Mouse (Mus musculus) liver, embryonic 12.5 days (tissue): ENCODE measurements around the gene Hhat. TPM values are rescaled to one million over a fixed set of nuclear protein-coding genes. Genes with fewer than 3 reads are reported as not detected.

Experiments used
- ATAC-seq: fragments of 200-750 bp; cut with Nextera tagmentation; 2 replicates; pipeline ENCODE4 v1.8.0; 2017; ENCODE audit warnings: moderate number of reproducible peaks, mild to moderate bottlenecking, moderate library complexity
- H3K27ac ChIP-seq: fragments of 300-500 bp; sonication (generic); 2 replicates; pipeline ENCODE4 v1.5.1; 2016; ENCODE audit warnings: mild to moderate bottlenecking
- H3K27me3 ChIP-seq: fragments of 300-500 bp; sonication (generic); replicated peaks from 2 replicates; pipeline ENCODE4 v1.6.1; 2016; ENCODE audit warnings: mild to moderate bottlenecking, moderate library complexity
- H3K36me3 ChIP-seq: fragments of 300-500 bp; sonication (generic); 2 replicates; pipeline ENCODE4 v1.6.1; 2016; ENCODE audit warnings: mild to moderate bottlenecking, moderate library complexity
- H3K4me1 ChIP-seq: fragments of 300-500 bp; sonication (generic); 2 replicates; pipeline ENCODE4 v1.6.1; 2016
- H3K4me2 ChIP-seq: fragments of 300-500 bp; sonication (generic); 2 replicates; pipeline ENCODE4 v1.6.1; 2016; ENCODE audit warnings: mild to moderate bottlenecking, moderate library complexity
- H3K4me3 ChIP-seq: fragments of 300-500 bp; sonication (generic); 2 replicates; pipeline ENCODE4 v1.5.1; 2016; ENCODE audit warnings: mild to moderate bottlenecking, moderate library complexity
- H3K9ac ChIP-seq: fragments of 300-500 bp; sonication (generic); 2 replicates; pipeline ENCODE4 v1.6.1; 2016; ENCODE audit warnings: mild to moderate bottlenecking, moderate library complexity
- H3K9me3 ChIP-seq: fragments of 300-500 bp; sonication (generic); replicated peaks from 2 replicates; pipeline ENCODE4 v1.6.1; 2016; ENCODE audit warnings: mild to moderate bottlenecking, moderate library complexity
- WGBS: fragments of 180-500 bp; shearing (Covaris S2); methylation state at CpG from one replicate; pipeline ENCODE4 v1.1.7; 2016; ENCODE audit not compliant: insufficient replicate concordance; 5-methylcytosine and 5-hydroxymethylcytosine counted together
- polyA plus RNA-seq: library from polyadenylated mRNA; unstranded; fragments of >200 nt; fragmentation: Nextera tagmentation; extraction: Ambion mirVana; gene quantifications from 2 replicates; pipeline ENCODE4 v1.2.1, GENCODE M21; 2016

The Hhat gene
- polyA plus RNA-seq, 1 experiment from 2014 or later, result 2.1 TPM

DNA sequence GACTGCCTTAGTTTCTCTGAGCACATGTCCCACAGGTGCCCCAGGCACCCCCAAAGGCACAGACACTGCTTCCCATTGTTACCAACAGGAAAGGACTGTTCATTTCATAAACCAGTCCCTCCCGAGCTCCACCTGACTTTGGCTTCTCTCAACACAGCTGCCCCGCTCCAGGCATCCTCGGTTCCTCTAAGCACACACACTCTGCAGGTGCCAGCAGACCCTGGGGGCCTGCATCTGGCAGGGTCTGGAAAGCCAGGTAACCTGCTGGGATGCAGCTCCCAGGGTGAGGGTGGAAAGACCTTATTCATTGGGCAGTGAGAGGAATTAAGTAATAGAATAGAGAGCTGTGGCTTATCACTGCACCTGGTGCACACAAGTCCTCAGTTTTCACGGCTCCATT is 107.4 kb downstream of the Hhat start:
- peaks cover 11% of the 10 kb centered on the region for H3K4me1 ChIP-seq
- no peak overlapping the region for H3K4me2 ChIP-seq
- no peaks in the 10 kb centered on the region for H3K9me3 ChIP-seq
- H3K4me3 ChIP-seq, result no peak overlapping the region
- no peak overlapping the region for H3K27ac ChIP-seq
- no peaks in the 10 kb centered on the region for H3K27me3 ChIP-seq
- ATAC-seq, result no peak
- 60% methylated on average over 4 of the region's 4 CpGs for WGBS
- no peaks in the 10 kb centered on the region for H3K36me3 ChIP-seq
- H3K9ac ChIP-seq, result no peak overlapping the region

DNA sequence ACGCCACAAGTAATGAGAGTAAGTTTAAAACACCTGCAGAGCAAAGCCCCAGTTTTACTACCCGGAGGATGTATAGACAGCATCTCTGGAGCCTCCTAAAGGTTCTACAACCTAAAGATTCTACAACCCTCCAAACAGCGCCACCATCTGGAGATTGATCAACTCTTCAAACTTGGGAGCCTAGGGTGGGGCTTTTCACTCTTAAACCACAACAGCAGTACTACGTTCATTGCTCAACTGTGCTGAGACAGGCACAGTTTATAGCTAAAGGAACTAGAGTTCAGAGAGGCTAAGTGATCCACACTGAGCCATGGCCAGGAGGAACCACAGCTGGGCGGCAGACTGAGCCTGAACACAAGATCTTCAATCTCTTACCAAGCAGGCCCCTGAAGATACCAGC is 107.9 kb downstream of the Hhat start:
- H3K9me3 ChIP-seq, result no peaks in the 10 kb centered on the region
- no peak overlapping the region for H3K27ac ChIP-seq
- WGBS, result 42% methylated on average over 5 of the region's 5 CpGs
- H3K4me3 ChIP-seq, result no peak overlapping the region
- H3K4me1 ChIP-seq, result peaks cover 11% of the 10 kb centered on the region
- H3K36me3 ChIP-seq, result no peaks in the 10 kb centered on the region
- H3K4me2 ChIP-seq, result no peak overlapping the region
- ATAC-seq, result no peak
- no peak overlapping the region for H3K9ac ChIP-seq
- H3K27me3 ChIP-seq, result no peaks in the 10 kb centered on the region

DNA sequence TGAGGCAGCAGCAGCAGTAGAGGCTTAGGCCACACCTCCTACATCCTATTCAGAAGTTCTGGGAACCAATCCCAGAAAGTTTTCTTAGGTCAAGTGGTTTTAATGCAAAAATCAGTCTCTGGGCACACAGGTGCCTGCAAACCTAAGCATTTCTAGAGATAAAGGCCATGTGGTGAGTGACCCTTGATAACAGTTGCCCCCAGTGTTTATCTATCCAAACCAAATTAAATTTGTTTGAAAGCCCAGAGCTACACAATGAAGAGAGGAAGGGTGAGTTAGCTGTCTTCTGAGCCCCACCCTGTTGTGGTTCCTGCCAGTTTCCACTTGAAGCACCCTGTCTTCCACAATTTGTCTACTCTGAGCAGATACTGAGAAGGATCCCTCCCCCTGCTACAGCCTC is 109.4 kb downstream of the Hhat start:
- H3K36me3 ChIP-seq, result no peaks in the 10 kb centered on the region
- H3K4me2 ChIP-seq, result no peak overlapping the region
- no peak overlapping the region for H3K27ac ChIP-seq
- peaks cover 11% of the 10 kb centered on the region for H3K4me1 ChIP-seq
- no peak overlapping the region for H3K4me3 ChIP-seq
- ATAC-seq, result peak; percentile 82
- no peaks in the 10 kb centered on the region for H3K27me3 ChIP-seq
- no peaks in the 10 kb centered on the region for H3K9me3 ChIP-seq
- no peak overlapping the region for H3K9ac ChIP-seq

DNA sequence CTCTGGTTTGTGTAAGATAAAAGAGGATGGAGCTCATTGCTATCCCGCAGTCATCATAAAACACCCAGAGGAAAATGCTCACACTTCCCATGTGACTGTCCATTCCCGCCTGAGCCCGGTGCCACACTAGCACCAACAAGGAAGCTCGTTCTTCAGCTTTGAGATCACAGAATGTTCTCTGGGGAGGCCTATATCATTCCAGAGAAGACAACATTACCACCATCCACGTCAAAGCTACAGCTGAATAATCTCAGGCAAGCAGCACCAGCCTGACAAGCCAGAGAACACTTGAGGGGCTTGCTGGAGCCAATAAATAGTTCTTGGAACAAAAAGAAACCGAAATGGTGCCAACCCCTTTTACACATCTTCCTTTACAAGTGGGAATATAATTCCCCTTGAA is 113.6 kb downstream of the Hhat start:
- H3K4me2 ChIP-seq, result no peak overlapping the region
- 61% methylated on average over 6 of the region's 6 CpGs for WGBS
- H3K27me3 ChIP-seq, result no peaks in the 10 kb centered on the region
- H3K4me1 ChIP-seq, result peaks cover 11% of the 10 kb centered on the region
- H3K27ac ChIP-seq, result no peak overlapping the region
- no peak overlapping the region for H3K9ac ChIP-seq
- H3K36me3 ChIP-seq, result no peaks in the 10 kb centered on the region
- no peaks in the 10 kb centered on the region for H3K9me3 ChIP-seq
- ATAC-seq, result no peak
- H3K4me3 ChIP-seq, result no peak overlapping the region

DNA sequence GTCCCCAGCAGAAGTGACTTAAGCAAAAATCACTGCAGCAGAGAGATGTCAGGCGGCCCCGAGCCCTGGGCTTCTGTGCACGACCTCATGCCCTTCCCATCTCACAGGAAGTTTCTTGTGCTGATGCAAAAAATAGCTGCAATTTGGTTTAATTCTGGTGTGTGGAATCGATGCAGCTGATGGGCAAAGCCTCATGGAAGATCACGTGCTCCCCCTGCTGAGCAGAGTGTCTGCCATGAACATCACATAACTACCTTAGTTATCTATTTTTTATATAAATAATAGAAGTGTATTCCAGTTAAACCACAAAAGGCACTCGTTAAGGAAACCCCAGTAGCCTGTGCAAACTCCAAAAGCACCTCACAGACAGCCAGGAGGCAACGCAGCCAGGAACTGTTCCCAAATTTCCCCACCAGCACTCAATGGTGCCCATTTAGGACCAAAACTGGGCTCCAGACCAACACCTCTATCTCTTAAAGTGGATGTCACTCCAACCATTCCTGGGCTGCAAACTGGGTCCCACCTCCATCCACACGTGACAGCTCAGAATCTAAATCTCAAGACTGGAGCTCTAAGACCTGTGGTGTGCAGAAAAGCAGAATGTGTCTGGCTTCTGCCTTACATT is 118.9 kb downstream of the Hhat start:
- no peak for ATAC-seq
- peaks cover 18% of the 10 kb centered on the region for H3K4me1 ChIP-seq
- 60% methylated on average over 8 of the region's 8 CpGs for WGBS
- H3K4me3 ChIP-seq, result no peak overlapping the region
- H3K9ac ChIP-seq, result no peak overlapping the region
- no peak overlapping the region for H3K4me2 ChIP-seq
- H3K9me3 ChIP-seq, result no peaks in the 10 kb centered on the region
- H3K36me3 ChIP-seq, result no peaks in the 10 kb centered on the region
- no peak overlapping the region for H3K27ac ChIP-seq
- H3K27me3 ChIP-seq, result no peaks in the 10 kb centered on the region

DNA sequence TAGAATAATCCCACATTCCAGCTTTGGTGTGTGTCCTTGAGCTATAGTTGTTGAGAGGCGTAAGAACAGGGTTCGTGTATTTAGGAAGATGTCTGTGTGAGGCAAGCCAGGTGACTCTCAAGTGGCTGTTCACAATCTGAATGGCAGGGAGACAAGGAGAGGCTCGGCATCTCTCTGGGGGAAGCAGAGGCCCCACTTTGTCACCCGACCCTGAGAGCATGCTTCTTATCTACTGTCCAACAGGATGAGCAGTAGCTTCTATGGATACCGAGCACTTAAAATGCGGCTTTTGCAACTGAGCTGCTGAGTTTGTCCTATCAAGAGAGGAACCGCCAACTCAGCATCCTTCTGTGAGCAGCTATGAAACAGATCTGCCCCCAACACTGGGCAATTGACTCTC is 120.4 kb downstream of the Hhat start:
- peak; percentile 67 for ATAC-seq
- Histone ChIP-seq H3K36me3 (no peaks in the 10 kb centered on the region), H3K27me3 (no peaks in the 10 kb centered on the region), H3K4me3 (no peak overlapping the region), H3K9me3 (no peaks in the 10 kb centered on the region), H3K27ac (0 out of 2 replicates have a peak overlapping the region, but pooled peaks have one; percentile 45), H3K4me2 (0 out of 2 replicates have a peak overlapping the region, but pooled peaks have one; percentile 10), H3K9ac (no peak overlapping the region), H3K4me1 (peaks cover 18% of the 10 kb centered on the region)
- WGBS, result 41% methylated on average over 7 of the region's 7 CpGs

DNA sequence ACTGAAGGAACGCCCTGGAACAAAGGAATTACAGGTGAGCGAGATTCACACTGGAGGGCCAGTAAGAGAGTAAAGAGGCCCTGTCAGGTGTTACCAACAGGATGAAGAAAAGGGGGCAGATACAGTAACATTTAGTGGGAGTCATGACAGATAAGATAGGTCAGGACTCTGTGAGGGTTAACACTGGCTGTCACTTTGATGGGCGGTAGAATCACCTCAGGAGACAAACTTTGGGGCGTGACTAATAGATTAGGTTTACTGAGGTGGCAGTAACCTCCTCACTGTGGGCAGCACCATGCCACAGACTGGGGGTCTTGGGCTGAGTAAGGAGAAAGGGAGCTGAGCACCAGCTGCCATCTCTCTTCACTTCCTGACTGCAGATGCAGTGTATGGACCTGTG is 121.0 kb downstream of the Hhat start:
- H3K27ac ChIP-seq, result 0 out of 2 replicates have a peak overlapping the region, but pooled peaks have one; percentile 45
- H3K4me3 ChIP-seq, result no peak overlapping the region
- H3K4me1 ChIP-seq, result peaks cover 18% of the 10 kb centered on the region
- H3K36me3 ChIP-seq, result no peaks in the 10 kb centered on the region
- no peaks in the 10 kb centered on the region for H3K9me3 ChIP-seq
- 0 out of 2 replicates have a peak overlapping the region, but pooled peaks have one; percentile 10 for H3K4me2 ChIP-seq
- whole genome bisulfite sequencing, result 47% methylated on average over 4 of the region's 4 CpGs
- no peak overlapping the region for H3K9ac ChIP-seq
- no peaks in the 10 kb centered on the region for H3K27me3 ChIP-seq
- peak; percentile 75 for ATAC-seq

DNA sequence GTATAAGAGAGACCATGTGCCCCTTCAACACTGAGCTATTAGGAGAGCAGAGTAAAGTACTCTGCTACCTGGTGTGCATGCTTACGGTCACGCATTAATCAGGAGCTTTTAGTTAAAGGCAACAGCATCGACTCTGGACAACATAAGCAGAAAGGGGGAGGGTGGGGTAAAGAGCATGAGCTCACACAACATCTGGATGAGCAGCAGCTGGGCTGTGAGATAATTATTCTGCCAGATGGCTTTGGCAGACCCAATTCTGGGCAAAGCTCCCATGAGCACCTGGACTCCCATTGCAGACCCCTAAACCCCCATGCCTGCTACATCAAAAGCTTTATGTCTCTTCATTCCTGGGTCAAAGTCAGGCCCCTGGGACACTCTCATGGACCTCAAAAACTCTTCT is 121.8 kb downstream of the Hhat start:
- peak; percentile 64 for ATAC-seq
- Histone ChIP-seq H3K36me3 (no peaks in the 10 kb centered on the region), H3K9ac (no peak overlapping the region), H3K27me3 (no peaks in the 10 kb centered on the region), H3K4me2 (no peak overlapping the region), H3K9me3 (no peaks in the 10 kb centered on the region), H3K4me1 (peaks cover 18% of the 10 kb centered on the region), H3K4me3 (no peak overlapping the region), H3K27ac (no peak overlapping the region)
- 66% methylated on average over 3 of the region's 3 CpGs for WGBS

DNA sequence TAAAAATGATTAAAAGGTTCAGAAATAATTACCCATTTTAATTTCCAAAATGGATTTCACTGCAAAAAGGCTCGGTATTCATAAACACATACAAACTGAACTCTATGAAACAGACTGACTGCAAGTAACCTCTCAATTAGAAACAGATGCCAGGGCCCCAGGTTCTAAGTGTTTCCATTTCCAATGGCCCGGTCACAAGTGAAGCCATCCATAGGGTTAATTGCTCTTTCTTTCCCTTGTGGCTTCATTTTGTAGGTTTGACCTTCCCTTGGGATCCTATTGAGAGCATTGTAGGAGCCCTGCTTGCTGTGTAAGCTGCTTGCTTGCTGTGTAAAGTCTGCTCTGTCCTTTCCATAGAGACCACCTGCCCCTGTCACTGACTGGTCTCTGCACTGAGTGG is 123.7 kb downstream of the Hhat start:
- Histone ChIP-seq H3K4me2 (no peak overlapping the region), H3K9ac (no peak overlapping the region), H3K27me3 (no peaks in the 10 kb centered on the region), H3K27ac (no peak overlapping the region), H3K4me3 (no peak overlapping the region), H3K9me3 (no peaks in the 10 kb centered on the region), H3K36me3 (no peaks in the 10 kb centered on the region), H3K4me1 (peaks cover 18% of the 10 kb centered on the region)
- WGBS, result 74% methylated on average over 2 of the region's 2 CpGs
- no peak for ATAC-seq

DNA sequence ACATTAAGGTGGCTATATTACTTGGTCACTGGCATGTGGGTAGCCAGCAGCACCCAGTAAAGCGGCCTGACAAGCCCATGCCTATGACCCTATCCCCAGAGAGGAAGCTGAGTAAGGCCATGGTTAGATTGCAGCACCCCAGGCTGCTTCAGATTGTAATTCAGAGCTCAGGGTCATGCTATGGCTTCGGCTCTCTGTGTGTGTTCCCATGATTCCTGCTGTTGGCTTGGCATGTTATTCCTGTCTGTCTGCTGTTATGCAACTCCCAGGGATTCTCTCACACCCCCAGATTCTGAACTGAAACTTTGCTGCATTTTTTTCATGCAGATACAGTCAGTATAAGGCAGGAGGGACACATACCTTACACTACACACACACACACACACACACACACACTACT is 128.9 kb downstream of the Hhat start:
- 61% methylated on average over 2 of the region's 2 CpGs for WGBS
- Histone ChIP-seq H3K4me2 (no peak overlapping the region), H3K4me3 (no peak overlapping the region), H3K27me3 (no peaks in the 10 kb centered on the region), H3K4me1 (no peaks in the 10 kb centered on the region), H3K27ac (no peak overlapping the region), H3K36me3 (no peaks in the 10 kb centered on the region), H3K9ac (no peak overlapping the region), H3K9me3 (no peaks in the 10 kb centered on the region)
- ATAC-seq, result no peak

DNA sequence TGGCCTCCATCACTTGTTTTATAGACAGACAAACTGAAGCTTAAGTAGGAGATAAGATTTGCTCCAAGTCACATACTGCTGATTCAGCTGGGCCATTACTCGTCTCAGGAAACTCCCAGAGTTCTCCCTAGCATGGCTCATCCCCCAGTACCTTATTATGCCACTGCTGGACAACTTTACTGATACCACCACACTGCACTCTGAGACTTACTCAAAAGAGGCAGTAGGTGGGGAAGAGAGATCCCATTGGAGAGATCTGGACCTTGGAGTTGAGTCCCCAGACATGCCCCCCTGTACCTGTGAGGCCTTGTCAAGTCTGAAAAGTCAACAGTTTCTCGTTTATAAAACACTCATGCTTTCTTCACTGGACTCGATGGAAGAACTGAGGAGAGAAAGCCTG is 131.8 kb downstream of the Hhat start:
- no peaks in the 10 kb centered on the region for H3K27me3 ChIP-seq
- ATAC-seq, result no peak
- no peaks in the 10 kb centered on the region for H3K36me3 ChIP-seq
- 46% methylated on average over 3 of the region's 3 CpGs for WGBS
- H3K4me2 ChIP-seq, result no peak overlapping the region
- no peak overlapping the region for H3K4me3 ChIP-seq
- no peaks in the 10 kb centered on the region for H3K4me1 ChIP-seq
- no peak overlapping the region for H3K9ac ChIP-seq
- H3K27ac ChIP-seq, result no peak overlapping the region
- no peaks in the 10 kb centered on the region for H3K9me3 ChIP-seq

DNA sequence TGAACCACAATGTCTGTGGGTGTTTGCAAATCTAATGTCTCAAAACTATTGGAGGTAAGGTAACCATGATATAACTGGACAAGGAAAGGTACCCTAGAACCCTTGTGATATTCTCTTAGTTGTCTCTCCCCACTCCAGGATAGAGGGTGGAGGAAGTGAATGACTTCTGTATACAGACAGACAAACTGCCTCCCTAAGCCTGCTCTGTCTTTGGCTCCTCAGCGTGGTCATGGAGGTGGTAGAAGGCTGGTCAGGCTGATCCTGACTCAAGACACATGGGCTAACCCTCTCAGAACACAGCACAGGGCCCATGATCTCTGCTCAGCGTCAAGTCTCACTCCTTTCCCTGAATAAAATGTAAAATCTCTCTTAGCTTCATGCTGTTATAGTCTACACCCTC is 149.2 kb downstream of the Hhat start:
- 40% methylated on average over 2 of the region's 2 CpGs for WGBS
- Histone ChIP-seq H3K4me3 (no peak overlapping the region), H3K36me3 (no peaks in the 10 kb centered on the region), H3K9ac (no peak overlapping the region), H3K27me3 (no peaks in the 10 kb centered on the region), H3K27ac (no peak overlapping the region), H3K4me1 (no peaks in the 10 kb centered on the region), H3K4me2 (no peak overlapping the region), H3K9me3 (no peaks in the 10 kb centered on the region)
- ATAC-seq, result no peak

DNA sequence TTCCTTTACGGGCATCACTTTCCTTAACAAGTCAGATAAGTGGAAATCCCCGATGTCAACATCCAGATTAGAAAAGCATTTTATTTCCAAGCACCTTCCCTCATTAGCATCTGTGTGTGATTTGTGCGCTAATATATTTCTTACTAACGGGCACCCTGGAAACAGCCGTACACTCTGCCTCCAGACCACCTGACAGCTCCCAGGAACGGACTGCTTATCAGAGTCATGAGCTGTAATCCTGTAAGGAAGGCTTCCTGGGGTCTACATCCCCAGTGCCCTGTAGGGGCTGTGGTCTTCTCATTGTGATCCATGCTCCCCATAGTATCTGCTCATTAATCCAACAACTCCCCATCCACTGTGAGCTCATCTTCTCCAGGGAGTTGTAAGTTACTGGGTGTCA is 157.8 kb downstream of the Hhat start:
- Histone ChIP-seq H3K9me3 (no peaks in the 10 kb centered on the region), H3K27me3 (no peaks in the 10 kb centered on the region)

More for the DNA sequence above, 157.8 kb downstream of the Hhat start:
- no peaks in the 10 kb centered on the region for H3K36me3 ChIP-seq
- no peak overlapping the region for H3K4me2 ChIP-seq
- no peak overlapping the region for H3K9ac ChIP-seq
- H3K4me3 ChIP-seq, result no peak overlapping the region
- H3K27ac ChIP-seq, result no peak overlapping the region
- 54% methylated on average over 6 of the region's 6 CpGs for WGBS
- no peak for ATAC-seq
- no peaks in the 10 kb centered on the region; the same call in 1 of the 2 replicates for H3K4me1 ChIP-seq
